Mouse (Mus musculus) testis, adult 2 months (tissue): ENCODE results near the gene Slc35e3. TPM values are rescaled to one million over a fixed set of nuclear protein-coding genes. Genes with fewer than 3 reads are reported as not detected.

Source experiments
- H3K27ac ChIP-seq: fragments of 200-500 bp; 2 replicates; pipeline ENCODE4 v1.5.1; 2012; ENCODE audit warnings: low read depth, low read length; ENCODE audit not compliant: control insufficient read depth, insufficient read depth
- H3K27me3 ChIP-seq: fragments of 200-500 bp; 2 replicates; pipeline ENCODE4 v1.6.1; 2012; ENCODE audit warnings: mild to moderate bottlenecking, low read length, moderate library complexity; ENCODE audit not compliant: control insufficient read depth, insufficient read depth
- H3K36me3 ChIP-seq: fragments of 200-500 bp; 2 replicates; pipeline ENCODE4 v1.6.1; 2012; ENCODE audit warnings: mild to moderate bottlenecking, low read length; ENCODE audit not compliant: control insufficient read depth, insufficient read depth
- H3K4me1 ChIP-seq: fragments of 200-500 bp; 2 replicates; pipeline ENCODE4 v1.6.1; 2012; ENCODE audit warnings: low read length; ENCODE audit not compliant: control insufficient read depth, insufficient read depth
- H3K4me3 ChIP-seq: fragments of 200-500 bp; 2 replicates; pipeline ENCODE4 v1.5.1; 2012; ENCODE audit warnings: low read depth, mild to moderate bottlenecking, low read length, moderate library complexity, mixed read lengths; ENCODE audit not compliant: control insufficient read depth
- CTCF ChIP-seq: fragments of 200-500 bp; IDR thresholded peaks from 2 replicates; pipeline ENCODE4 v1.5.1; 2012; ENCODE audit warnings: low read depth, mild to moderate bottlenecking, inconsistent platforms, low read length, moderate library complexity; ENCODE audit not compliant: control insufficient read depth, insufficient read depth, insufficient replicate concordance
- POLR2A ChIP-seq: fragments of 200-500 bp; IDR thresholded peaks from 2 replicates; pipeline ENCODE4 v1.6.1; 2012; ENCODE audit warnings: low read depth, mild to moderate bottlenecking, inconsistent platforms, low read length, moderate library complexity; ENCODE audit not compliant: control insufficient read depth
- polyA plus RNA-seq: library from polyadenylated mRNA; depleted of rRNA; stranded (reverse); fragments of >200 nt; gene quantifications from 2 replicates; pipeline ENCODE4 v1.2.3, GENCODE M21; 2012

Slc35e3 gene
- polyA plus RNA-seq, 1 experiment = 2.7 TPM

DNA sequence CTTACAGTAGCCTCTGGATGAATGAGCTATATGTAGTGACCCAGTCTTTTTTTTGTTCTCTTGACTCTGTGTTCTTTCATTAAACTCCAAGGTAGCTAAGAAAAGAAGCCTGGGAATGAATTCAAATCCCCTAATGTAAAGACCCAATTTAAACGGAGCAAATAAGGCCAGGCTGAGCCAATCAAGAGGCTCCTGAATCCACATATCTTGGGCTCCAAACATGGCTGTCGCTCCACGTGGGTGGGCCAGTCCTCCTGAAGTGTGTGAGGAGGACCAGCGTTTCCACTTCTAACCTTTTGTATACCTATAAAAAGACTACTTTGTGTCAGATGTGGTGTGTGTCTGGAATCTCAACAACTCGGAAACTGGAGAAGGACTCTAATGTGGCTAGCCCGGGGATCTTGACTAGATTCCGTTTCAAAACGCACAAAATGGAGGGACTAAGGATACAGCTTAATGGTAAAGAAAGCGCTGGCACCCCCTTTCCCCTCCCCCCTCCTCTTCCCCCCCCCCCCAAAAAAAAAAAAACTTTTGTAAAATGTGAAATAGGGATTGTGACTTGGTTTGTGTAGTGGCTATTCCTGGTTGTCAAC lies 18.6 kb downstream of the Slc35e3 start:
- Histone ChIP-seq H3K27ac (no peak overlapping the region), H3K36me3 (no peaks in the 10 kb centered on the region), H3K27me3 (no peaks in the 10 kb centered on the region), H3K4me1 (peaks cover 2% of the 10 kb centered on the region), H3K4me3 (no peak overlapping the region)
- TF ChIP-seq POLR2A (no peak), CTCF (no peak)

DNA sequence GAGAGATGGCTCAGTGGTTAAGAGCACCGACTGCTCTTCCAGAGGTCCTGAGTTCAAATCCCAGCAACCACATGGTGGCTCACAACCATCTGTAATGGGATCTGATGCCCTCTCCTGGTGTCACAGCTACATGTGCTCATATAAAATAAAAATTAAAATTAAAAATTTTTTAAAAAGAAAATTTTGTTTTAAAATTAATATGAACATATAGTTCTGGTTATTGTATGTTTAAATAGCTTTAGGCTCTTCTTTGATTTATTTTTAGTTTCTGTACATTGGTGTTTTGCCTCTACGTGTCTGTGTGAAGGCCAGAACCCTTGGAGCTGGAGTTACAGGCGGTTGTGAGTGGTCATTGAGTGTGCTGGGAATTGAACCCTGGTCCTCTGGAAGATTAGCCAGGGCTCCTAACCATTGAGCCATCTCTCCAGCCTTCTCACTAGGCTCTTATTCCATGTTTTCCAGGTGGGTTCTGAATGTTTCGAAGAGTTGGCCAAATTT lies 19.2 kb downstream of the Slc35e3 start:
- H3K27ac ChIP-seq = no peak overlapping the region
- no peak overlapping the region for H3K4me3 ChIP-seq
- no peaks in the 10 kb centered on the region for H3K27me3 ChIP-seq
- H3K36me3 ChIP-seq = no peaks in the 10 kb centered on the region
- peaks cover 2% of the 10 kb centered on the region for H3K4me1 ChIP-seq
- TF ChIP-seq CTCF = no peak
- TF ChIP-seq POLR2A = no peak

DNA sequence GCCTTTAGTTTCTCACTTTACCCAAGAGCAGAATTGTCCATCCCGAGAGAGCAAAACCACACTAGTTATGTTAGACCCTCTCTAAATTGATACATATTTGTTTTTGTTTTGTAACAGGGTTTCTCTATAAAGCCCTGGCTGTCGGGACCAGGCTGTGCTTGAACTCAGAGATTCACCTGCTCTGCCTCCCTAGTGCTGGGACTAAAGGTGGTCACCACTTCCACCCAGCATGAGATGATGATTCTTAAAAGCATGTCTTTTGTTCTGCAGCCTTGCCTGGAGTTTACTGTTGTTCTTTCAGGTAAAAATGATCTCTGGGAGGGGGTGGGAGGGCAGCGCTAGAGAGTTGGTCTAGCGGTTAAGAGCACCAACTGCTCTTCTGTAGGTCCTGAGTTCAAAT lies 19.8 kb downstream of the Slc35e3 start:
- no peak overlapping the region for H3K4me3 ChIP-seq

DNA sequence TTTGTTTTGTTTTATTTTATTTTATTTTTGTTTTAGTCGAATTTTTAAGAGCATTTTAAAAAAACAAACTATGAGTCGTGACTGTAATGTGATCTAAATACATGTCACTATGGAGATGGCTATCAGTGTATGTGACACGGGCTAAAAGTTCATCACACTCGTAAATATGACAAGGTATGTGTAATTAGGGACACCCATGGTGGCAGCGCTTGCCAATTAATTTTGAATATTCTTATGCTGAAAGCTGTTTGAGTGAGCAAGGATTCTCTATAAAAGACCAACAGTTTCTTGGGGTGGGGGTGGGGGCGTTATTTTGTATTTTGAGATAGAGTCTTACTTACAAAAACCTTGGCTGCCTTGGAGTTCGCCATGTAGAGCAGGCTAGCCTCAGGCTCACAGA lies 20.5 kb downstream of the Slc35e3 start:
- Histone ChIP-seq H3K27ac (no peak overlapping the region), H3K4me1 (peaks cover 2% of the 10 kb centered on the region), H3K4me3 (no peak overlapping the region), H3K36me3 (no peaks in the 10 kb centered on the region), H3K27me3 (no peaks in the 10 kb centered on the region)
- TF ChIP-seq CTCF = no peak
- TF ChIP-seq POLR2A = no peak

More for the DNA sequence above, 19.8 kb downstream of the Slc35e3 start:
- Histone ChIP-seq H3K36me3 (no peaks in the 10 kb centered on the region), H3K27me3 (no peaks in the 10 kb centered on the region), H3K27ac (no peak overlapping the region), H3K4me1 (peaks cover 2% of the 10 kb centered on the region)
- TF ChIP-seq CTCF (no peak), POLR2A (no peak)

DNA sequence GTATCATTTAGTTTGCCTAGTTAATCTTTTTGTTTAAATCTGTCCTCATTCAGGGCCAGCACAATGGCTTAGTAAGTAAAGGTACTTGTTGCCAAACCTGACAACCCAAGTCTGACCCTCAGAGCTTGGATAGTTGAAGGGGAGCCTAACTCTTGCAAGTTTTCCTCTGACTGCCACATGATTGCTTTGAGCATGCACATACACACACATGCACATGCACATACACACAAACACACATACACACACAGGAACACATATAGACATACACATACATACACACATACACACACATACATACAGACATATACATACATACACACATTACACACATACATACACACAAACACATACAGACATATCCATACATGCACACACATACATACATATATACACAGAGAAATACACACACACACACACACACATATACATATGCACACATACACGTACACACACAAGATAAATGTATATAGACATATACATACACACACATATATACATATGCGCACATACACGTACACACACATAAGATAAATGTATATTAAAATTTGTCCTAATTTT lies 21.3 kb downstream of the Slc35e3 start:
- no peaks in the 10 kb centered on the region for H3K27me3 ChIP-seq
- TF ChIP-seq POLR2A (no peak), CTCF (no peak)
- H3K4me3 ChIP-seq = no peak overlapping the region
- peaks cover 2% of the 10 kb centered on the region for H3K4me1 ChIP-seq
- no peak overlapping the region for H3K27ac ChIP-seq
- H3K36me3 ChIP-seq = no peaks in the 10 kb centered on the region

DNA sequence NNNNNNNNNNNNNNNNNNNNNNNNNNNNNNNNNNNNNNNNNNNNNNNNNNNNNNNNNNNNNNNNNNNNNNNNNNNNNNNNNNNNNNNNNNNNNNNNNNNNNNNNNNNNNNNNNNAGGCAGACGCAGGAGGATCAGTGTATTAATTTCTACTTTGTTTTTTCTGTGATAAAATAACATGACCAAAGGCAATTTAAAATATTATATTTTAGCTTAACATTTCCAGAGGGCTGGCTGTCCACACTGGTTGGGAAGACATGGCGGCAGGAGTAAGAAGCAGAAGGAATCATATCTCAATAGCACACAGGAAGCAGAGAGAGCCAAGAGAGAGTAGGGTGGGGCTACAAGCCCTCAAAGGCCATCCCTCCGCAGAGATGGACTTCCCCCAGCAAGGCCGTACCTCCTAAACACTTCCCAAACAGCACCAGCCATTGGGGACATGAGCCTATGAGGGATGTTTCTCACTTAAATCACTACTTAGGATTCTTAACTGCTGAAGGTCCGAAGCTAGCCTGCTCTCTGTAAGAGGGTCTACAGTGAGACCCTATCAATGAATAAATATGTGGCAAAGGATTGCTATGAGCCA lies 21.9 kb downstream of the Slc35e3 start:
- Histone ChIP-seq H3K4me1 (peaks cover 2% of the 10 kb centered on the region), H3K4me3 (no peak overlapping the region), H3K36me3 (no peaks in the 10 kb centered on the region), H3K27me3 (no peaks in the 10 kb centered on the region), H3K27ac (no peak overlapping the region)
- TF ChIP-seq CTCF (no peak), POLR2A (no peak)
